Mouse (Mus musculus) testis, postnatal 14 days (tissue): ENCODE data around the gene Plce1.

Experiments used
- DNase-seq: peaks from one replicate; pipeline ENCODE4 v3.0.0; 2021; ENCODE audit warnings: low spot score

Plce1 gene

GRCm38 (mm10) chr19:38589941-38590340 is 109.0 kb downstream of the Plce1 start:
- DNase-seq, result no peak

DNA sequence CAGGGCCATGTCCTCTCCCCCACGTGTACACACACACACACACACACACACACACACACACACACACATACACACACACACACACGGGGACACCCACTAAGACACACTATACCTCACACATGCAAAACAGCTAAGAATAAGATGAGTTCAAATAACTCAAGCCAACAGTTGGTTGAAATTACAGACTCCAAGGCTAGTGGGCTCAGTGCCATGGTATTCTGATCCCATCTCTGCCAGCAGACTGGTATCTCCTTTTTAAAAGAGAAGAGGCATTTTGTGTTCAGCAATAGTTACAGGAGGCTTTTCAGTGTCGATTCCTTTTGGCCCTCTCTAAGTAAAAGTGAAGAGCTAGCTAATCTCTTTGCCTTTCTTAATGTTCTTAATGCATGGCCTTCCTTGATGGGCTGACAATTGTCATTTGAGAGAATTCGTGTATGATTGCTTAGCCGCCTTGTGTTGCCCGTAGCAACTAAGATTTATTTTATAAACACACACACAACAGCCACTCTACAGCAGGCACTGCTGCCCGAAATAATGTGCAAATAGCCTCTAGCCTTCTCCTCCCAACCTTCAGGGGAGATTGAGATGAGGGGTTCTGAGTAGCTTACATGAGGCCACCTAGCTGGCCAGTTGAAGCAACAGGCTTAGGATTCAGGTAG is 111.8 kb downstream of the Plce1 start:
- DNase-seq, result no peak

GRCm38 (mm10) chr19:38593225-38593897 is 112.5 kb downstream of the Plce1 start:
- no peak for DNase-seq

DNA sequence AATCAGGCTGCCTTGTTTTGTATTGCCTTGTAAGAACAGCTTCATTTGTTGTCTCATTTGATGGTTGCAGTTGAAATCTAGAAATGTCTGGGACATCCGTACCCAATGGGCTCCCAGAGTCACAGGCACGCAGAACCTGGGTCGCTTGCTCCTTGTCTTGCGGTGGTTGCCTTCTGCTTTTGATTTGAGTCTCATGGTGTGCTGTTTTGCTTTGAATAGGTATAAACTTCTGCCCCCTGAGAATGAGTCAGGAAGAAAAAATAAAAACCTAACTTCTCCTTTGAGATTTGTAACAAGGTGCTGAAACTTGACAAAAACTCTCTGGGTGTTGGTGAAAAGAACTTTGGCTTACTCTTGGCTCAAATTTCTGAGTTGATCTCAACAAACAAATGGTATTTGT is 115.2 kb downstream of the Plce1 start:
- DNase-seq, result no peak

GRCm38 (mm10) chr19:38597392-38597791 is 116.5 kb downstream of the Plce1 start:
- no peak for DNase-seq

GRCm38 (mm10) chr19:38599001-38599400 is 118.1 kb downstream of the Plce1 start:
- no peak for DNase-seq

GRCm38 (mm10) chr19:38601127-38601526 is 120.2 kb downstream of the Plce1 start:
- DNase-seq, result no peak

DNA sequence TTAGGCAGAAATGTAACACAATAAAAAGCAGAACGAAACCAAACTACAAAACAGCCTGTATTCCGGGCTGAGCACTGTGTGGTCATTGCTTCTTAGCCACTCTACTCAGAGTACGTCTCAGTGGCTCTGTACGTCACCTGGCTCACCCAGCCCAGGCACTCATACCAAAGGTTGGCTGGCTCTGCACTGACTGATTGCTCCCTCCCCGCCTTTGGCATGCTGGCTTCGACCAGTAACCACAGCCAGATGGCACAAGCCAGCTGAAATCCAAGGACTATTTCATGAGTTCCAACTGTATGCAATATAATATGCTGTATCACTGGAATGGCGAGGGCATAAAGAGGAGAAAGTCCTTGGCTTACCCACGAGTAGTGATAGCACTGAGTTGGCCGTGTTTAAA is 121.9 kb downstream of the Plce1 start:
- DNase-seq, result no peak

DNA sequence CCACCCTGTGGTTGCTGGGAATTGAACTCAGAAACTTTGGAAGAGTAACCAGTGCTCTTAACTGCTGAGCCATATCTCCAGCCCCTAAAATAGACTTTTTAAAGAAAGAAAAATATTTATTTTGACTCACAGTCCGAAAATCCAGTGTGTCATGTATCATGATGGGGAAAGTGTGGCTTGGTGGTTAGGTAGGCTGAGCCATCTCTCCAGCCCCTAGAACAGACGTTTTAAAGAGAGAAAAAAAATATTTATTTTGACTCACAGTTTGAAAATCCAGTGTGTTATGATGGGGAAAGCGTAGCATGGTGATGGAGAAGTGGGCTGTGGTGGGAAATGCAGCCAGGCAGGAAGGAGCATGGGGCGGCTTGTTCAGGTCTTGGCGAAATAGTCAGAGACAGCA is 126.3 kb downstream of the Plce1 start:
- DNase-seq, result no peak

DNA sequence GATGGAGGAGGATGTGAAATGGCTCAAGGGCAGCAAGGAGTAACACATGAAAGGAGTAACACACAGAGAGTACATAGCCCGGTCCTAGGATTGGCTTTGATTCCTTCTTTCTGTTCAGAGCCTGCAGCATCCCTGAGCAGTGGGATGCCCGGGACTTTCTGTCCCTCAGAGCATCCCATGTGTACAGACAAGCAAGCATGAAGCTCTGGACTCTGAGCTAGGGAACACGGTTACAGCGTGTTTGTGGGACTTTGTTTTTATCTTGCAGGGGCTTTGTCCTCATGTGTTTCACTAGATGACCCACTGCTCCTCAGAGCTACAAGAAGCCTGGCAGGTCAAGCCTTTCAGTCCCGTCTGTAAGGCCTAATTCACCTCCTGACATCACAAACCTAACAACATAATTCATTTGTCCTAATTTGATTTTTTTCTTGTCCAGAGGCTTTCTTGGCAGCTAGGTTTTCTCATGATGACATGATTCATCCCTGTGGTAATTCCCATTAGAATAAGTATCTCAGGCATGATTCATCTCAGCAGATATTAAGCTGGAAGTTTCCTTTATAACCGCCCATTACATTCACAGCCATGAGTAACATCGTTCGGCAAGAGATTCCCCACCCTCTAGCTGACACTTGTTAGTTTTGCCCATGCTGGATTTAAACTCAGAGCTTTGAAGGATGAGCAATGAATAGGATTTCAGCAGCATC is 128.2 kb downstream of the Plce1 start:
- DNase-seq, result no peak

- DNase-seq, result no peak
Observed at GRCm38 (mm10) chr19:38610291-38610690, 129.4 kb downstream of the Plce1 start.

DNA sequence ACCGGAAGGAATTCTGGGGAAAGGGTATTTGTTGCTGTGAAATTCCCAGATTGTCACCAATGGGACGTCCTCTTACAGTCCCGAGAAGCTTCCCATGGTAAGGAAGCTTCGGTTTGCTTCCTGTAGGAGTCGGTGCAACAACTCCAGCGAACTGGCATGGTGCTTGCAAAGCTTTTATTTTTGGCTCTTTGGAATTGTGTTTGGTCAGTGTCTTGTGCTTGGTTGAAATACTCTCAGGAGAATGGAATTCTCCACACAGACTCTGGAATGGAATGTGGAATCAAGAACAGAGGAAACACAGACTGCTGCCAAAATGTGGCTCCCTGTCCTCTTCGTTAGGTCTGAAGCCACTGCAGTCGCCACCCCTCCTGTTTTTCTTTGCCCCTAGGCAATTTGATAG is 129.9 kb downstream of the Plce1 start:
- no peak for DNase-seq

- no peak for DNase-seq
Observed at GRCm38 (mm10) chr19:38614067-38614675, 133.3 kb downstream of the Plce1 start.

DNA sequence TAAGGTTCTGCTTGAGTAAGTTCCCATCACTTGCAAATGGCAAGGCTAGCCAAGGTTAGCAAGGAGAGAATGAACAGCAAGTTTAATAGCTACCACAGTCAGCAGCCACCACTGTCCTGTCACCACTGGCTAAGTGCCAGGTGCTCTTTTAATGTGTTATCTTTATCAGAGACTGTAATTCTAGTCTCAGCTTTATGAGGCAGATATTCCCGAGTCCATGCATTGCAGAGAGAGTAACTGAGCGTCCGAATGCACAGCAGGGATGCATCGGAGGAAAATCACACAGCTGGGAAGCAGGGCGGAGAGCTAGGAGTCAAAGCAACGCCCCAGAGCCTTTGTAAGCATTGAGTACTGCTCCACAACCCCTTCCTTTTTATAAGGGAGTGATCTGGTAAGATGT is 134.4 kb downstream of the Plce1 start:
- no peak for DNase-seq

GRCm38 (mm10) chr19:38620134-38620533 is 139.2 kb downstream of the Plce1 start:
- DNase-seq, result no peak

- no peak for DNase-seq
Observed at GRCm38 (mm10) chr19:38621546-38621945, 140.6 kb downstream of the Plce1 start.

DNA sequence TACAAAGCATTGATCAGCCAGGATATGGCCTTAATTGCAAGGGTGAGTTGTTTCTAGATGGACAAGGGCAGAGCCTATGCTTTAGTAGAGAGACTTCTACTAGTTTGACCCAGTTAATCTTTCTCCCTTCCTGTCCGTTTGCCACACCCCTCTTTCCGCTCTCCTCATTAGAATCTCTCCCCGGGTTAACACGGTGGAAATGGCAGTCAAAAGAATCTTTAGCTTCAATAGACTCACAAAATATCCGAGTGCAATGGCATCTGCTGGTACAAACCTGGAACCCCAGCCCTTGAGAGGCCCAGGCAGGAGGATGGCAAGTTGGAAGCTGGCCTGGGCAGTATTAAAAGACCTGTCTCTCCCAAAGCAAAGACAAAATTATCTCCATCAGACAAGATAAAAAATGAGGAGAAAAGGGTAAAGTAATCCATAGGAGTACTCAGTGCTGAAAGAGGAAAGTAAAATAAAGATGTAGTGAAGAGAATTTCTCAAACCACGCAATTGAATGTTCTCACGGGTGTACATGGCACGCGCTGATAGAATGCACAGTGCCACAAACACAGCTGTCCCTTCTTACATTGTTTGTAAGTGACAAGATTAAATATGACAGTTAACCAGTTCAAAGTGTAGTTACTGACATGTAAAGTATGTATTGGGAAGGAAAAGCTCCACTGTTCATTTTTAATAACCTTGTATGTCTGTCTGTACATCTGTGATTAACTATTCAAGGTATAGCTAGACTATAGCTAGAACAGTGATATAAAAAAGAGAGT is 145.5 kb downstream of the Plce1 start:
- DNase-seq, result no peak

DNA sequence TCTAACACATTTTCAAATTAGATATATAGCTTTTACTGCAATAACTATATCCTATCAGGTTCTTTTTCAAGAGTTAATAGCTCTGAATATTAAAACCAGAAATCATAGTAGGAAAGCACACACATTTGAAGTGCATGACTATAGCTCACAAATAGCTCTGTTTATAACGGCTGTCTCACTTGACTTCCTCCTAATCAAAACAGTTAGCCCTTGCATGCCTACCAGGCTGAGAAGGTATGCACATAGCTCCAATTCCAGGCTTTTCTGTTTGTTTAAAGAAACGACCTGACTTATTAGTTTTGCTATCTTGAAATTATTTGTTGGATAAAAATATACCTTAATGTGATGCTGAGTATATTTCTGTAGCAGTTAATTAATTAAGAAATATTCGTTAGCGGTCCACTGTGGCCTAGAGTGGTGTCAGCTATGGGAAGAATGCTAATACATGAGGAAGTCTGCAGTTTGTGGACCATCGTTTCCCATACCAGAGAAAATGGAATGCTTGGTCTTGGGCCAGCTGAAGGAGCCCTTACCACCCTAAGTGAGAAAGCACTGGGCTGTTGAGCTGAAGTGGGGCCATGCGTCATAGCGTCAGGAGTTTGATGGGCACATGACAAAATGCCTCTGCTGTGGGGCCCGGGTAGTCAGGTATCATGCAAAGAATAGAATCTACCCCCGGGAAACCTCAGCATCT is 146.3 kb downstream of the Plce1 start:
- no peak for DNase-seq

DNA sequence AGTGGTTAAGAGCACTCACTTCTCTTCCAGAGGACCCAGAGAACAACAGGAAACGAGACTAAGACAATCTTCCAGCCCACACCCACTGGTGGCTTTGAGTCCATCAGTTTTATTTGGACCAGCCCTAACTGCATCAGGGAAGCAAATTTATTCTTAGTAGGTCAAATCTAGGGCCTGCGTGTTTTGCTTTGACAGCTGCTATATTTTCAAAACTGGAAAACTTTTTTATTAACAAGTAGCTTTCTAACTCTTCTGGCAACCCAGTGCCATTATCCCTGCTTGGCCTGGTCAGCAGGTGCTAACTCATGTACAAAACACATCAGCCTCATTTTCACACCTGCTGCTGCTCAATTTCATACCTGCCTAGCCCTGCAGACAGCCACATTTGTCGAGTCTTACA is 151.3 kb downstream of the Plce1 start:
- DNase-seq, result no peak

DNA sequence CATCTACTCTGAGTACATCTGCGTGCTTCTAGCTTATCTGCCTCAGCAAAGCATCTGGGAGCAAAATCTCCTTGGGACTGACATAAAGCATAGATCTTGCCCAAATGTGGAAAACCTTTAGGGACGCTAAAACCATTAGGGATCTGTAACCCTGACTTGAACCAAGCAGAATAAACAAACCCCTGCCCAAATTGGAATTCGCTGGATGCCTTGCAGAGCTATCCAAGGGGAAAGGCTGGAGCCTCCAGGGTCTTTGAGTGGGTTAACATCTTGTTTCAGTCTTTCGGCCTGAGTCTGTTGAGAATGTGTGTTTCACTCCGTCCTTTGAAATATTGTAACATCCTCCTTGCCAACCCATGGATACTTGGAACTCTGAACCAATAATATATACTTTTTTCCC is 152.4 kb downstream of the Plce1 start:
- peak; percentile 15 for DNase-seq

DNA sequence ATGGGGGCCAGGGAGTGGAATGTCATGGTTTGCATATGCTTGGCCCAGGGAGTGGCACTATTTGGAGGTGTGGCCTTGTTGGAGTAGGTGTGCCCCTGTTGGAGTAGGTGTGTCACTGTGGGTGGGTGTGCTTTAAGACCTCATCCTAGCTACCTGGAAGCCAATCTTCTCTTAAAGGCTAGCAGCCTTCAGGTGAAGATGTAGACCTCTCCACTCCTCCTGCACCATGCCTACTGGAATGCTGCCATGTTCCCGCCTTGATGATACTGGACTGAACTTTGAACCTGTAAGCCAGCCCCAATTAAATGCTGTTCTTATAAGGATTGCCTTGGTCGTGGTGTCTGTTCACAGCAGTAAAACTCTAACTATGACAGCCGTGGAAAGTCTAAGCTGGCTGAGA is 158.1 kb downstream of the Plce1 start:
- DNase-seq, result no peak

DNA sequence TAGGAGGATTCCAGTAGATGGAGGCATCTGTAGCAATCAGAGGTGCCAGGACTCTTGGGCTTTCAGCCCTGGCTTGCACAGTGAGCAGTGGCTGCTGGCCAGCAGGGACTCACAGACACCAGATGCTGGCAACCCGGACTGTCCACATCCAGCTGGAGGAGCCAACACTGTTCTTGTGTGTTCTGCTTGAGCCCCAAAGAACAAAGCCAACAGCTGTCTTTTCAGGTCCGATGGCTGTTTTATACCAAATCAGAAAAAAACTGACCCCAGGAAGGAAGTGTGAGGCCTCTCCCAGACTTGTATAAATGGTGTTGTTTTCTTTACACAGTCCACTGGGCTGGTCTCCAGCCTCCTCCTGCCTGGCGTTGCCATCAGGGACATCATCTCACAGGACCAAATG is 158.9 kb downstream of the Plce1 start:
- no peak for DNase-seq
